Mouse (Mus musculus): ENCODE data around the gene Zfp94.

DNA sequence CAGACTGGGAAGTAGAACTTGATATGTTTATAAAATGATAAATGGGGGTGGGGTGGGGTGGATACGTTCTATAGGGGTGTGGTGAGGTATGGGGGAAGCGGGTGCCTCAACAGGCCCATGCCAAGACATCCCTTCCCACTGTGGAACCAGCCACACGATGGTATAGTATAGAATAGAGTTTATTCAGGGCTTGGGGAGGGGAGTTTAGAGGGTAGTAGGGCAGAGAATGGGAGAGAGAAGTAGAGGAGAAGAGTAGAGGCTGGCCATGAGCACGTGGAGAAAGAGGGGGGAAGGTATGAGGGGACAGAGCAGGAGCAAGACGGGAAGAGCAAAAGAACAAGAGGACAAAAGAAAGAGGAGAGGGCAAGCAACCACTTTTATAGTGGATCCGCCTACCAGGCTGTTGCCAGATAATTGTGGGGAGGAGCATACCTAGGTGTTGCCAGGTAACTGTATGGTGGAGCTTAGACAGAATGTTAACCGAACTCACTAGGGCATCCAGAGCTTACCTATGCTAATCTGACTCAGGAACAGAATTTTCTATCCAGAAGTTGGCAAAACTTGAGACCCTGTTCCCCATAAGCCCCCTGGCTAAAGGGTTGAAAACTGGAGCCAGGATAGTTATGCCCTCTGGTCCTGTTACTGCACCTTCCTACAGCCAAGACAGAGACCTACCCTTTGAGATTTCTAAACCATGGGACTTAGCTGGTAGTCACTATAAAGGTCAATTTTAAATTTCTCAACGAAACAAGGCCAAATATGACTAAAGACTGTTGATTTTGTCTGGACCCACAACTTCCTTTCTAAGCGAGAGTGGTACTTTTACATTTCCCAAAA is 62.5 kb downstream of the Zfp94 start:
- TF ChIP-seq CTCF (IDR thresholded peaks at IDR 0.05) (no peak), EP300 (IDR thresholded peaks at IDR 0.05) (no peak)

All from lung, postnatal 0 days (tissue).